Mouse (Mus musculus) urinary bladder, postnatal 25 days (tissue): ENCODE measurements around the gene Trp53bp1.
A peak's percentile ranks its signal among the peaks of the same experiment; 100 is the strongest.

Experiments
- DNase-seq: peaks from one replicate; pipeline ENCODE4 v3.0.0; 2022; ENCODE audit warnings: low spot score

The Trp53bp1 gene

GRCm38 (mm10) chr2:121271236-121271927 is at the start of gene Trp53bp1:
Trp53bp1 (minus strand) TSS chr2:121271407.
- DNase-seq, result peak; percentile 91

- DNase-seq, result no peak
Observed at GRCm38 (mm10) chr2:121316278-121316677, 45.1 kb upstream of the Trp53bp1 start.

- no peak for DNase-seq
Observed at GRCm38 (mm10) chr2:121308997-121309416, 37.8 kb upstream of the Trp53bp1 start.

DNA sequence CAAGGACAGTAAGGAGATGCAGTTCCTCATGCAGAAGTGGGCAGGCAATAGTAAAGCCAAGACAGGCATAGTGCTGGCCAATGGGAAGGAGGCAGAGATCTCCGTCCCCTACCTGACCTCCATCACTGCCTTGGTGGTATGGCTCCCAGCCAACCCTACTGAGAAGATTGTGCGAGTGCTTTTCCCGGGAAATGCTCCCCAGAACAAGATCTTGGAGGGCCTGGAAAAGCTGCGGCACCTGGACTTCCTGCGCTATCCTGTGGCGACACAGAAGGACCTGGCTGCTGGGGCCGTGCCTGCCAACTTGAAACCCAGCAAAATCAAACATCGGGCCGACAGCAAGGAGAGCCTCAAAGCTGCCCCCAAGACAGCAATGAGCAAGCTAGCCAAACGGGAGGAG is 28.8 kb upstream of the Trp53bp1 start:
- no peak for DNase-seq

- DNase-seq, result no peak
Observed at GRCm38 (mm10) chr2:121299471-121299870, 28.3 kb upstream of the Trp53bp1 start.

DNA sequence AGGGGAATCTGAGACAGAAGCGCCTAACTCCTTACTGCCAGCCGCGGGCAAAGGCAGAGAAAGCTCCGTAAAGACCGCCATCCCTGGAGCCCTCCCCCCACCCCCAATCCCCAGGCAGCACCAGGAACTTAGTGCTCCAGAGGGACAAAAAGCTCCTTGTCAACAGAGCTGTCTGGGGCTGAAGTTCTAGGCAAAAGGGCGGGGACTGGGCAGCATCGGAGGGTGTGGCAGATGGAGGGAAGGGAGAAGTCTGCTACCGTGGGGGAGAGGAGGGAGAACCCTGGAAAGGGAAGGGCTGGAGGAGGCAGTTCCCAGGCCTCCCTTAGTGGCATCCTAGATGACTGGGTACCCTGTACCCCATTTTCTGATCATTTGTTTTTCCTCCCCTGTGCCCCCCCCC is 26.9 kb upstream of the Trp53bp1 start:
- no peak for DNase-seq

- DNase-seq, result no peak
Observed at GRCm38 (mm10) chr2:121297701-121298100, 26.5 kb upstream of the Trp53bp1 start.

DNA sequence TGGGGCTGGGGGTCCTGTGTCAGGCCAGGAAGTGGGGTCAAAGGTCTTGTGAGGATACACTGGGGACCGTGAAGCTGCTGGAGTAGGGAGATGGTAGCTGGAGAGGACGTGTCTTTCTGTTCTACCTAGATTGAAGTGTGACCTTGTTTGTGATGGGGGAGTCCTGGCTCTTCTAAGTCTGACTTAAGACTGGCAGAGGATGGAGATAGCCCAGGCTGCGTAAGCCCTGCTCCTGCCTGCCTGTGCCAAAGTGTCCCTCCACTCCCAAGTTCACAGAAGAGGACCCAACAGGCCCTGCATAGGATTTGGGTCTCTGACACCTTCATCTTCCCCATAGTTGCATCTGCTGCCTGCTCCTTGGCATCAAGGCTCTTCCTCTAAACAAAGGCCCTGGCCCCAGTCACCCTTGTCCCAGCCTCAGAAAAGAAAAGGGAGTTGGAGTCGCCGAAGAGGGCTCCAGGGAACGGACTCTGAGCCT is 25.6 kb upstream of the Trp53bp1 start:
- DNase-seq, result no peak

- DNase-seq, result no peak
Observed at GRCm38 (mm10) chr2:121295608-121296571, 24.7 kb upstream of the Trp53bp1 start.

DNA sequence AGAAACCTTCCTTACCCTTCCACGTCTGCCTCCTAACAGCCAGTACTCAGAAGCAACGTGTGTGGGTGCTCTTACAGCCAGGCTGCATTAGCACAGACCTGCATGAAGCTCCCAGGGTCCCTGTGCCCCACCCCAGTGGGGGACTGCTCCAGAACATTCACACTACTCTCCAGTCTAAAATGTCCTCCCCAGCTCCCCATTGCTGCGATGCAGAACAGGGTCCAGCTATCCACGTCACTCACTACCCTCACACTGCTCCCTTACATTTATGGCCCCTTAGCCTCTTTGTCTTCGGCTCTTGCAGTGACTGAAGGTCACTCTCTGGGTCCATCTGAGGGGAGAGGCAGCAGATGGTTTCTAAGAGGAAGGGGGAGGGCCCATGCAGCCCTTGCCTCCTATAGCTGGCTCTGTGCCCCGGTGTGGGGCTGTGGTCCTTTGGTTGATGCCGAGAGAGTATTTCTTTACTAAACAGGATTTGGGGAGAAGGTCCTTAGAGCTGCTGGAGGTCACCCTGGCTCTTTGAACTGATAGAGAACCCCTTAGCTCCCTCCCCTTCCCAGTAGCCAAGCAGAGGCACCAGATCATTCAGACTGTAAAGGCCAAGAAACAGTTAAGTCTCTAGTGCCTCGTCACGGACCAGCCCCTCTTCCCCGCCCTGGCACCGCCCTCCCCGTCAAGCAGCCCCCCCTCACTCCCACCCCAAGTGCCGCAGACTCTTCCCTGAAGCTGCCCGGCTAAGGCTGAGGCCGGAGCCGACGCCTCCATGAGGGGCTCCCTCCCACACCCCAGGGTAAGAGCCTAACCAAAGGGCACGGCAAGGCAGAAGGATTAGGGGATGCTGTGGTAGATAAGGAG is 23.8 kb upstream of the Trp53bp1 start:
- DNase-seq, result peak; percentile 36

DNA sequence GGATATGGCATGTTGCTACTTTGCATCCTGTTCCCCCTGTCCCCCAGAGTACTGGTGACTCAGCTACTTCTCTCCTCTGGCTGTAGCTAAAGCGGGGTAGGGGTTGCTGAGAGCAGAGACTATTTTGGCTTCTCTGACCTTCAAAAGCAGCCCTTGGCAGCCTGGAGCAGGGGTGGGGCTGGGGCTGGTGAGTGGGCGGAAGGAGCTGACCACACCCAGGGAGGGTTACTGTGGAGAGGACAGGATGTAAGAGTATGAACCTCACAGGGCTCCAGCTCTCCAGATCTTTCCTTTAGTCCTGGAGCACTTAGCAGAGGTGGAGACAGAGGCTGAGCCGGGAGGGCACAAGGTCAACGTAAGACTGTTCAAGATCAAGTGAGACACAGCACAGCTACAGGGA is 23.0 kb upstream of the Trp53bp1 start:
- DNase-seq, result peak; percentile 31

DNA sequence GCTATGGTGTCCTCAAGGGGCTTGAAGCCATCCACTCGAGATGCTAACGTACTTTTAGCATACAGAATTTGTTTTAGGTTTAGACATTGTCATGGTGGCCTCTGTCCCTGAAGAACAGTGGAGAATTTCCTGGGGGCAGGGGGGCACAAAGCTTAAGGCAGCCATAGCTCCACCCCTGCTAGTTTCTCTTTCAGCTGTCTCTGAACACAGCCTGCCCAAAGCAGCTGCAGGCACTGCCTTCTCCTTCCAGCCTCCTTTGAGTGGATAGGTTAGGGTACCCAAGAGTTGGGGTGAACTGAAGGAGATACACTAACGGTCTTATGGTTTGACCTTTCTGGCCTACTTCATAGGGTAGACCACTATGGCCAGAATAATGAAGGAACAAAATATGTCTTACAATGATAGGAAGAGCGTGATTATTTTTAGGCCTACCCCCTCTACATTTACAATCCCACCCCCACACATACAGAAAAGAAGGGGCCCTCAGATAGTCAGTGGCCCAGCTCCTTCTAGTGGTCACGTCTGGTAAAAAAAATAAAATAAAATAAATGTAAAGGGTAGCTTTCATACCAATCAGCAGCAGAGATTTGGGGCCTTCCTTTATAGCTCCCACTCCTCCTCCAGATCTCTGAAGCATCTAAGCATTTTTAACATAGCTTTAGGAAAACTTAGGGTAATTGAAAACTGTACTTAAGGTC is 21.3 kb upstream of the Trp53bp1 start:
- DNase-seq, result no peak

DNA sequence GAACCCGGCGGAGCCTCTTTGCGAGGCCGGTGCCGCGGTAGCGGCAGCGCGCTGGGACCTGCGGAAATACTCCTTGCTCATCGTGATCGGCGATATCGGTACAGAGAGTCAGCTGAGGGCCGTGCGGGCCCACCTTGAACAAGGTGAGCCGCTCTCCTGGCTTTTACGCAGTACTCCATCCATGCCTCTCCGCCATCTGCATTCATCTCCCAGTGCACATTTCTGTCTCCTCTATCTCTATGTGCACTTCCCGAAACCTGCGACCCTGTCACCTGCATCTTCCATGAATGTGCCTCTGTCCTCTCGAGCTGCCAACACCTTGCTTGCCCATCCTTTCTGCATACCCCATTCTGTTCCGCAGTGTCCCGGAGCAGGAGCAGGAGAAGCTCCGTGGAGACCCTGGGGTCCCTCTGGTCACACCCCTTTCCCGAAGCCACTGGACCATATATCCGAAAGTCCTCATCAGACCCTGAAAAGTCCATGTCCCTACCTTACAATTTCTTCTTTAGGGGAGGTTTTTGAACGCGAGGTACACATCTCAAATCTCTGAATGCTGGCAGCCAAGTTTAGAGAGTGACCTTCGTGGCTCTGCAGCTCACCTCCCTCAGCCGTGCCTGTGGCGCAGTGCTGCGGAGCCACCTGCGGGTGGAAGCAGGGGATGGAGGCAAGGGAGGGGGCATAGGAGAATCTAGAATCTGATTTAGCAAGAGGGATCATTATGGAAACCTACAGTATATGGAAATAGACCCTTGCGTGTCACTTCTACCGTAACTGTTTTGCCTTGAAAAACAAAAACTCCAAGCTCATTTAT is 18.7 kb upstream of the Trp53bp1 start:
- no peak for DNase-seq

- peak; percentile 78 for DNase-seq
Observed at GRCm38 (mm10) chr2:121288901-121289729, 17.9 kb upstream of the Trp53bp1 start, which contains the start of gene Map1a. Map1a (plus strand) TSS chr2:121289600.

- no peak for DNase-seq
Observed at GRCm38 (mm10) chr2:121287850-121288249, 16.6 kb upstream of the Trp53bp1 start.

DNA sequence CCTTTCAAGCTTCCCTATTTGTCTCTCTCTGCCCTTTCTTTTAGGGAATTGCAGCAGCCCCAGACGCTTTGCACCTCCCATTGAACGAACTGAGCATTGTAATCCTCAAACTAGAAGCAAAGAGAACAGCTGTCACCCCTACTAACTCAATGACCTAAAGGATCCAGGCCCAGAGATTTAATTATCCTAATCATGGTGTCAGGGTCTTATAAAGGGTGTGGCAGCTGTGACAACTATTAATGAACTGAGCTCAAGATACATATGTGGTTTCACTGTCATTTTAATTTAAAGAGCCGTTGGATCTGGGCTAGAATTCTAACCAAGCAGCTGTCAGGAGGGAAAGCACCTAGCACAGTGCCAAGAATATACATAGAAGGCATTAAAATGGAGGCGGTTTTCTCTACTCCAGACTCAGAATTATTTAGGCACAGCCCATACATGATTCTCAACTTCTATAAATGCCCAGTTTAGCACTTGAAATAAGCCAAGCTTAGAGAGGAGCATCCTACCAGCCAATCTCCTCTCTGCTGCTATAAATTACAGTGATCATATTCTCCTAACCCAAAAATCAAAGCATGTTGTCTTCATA is 815 bp upstream of the Trp53bp1 start:
- no peak for DNase-seq

DNA sequence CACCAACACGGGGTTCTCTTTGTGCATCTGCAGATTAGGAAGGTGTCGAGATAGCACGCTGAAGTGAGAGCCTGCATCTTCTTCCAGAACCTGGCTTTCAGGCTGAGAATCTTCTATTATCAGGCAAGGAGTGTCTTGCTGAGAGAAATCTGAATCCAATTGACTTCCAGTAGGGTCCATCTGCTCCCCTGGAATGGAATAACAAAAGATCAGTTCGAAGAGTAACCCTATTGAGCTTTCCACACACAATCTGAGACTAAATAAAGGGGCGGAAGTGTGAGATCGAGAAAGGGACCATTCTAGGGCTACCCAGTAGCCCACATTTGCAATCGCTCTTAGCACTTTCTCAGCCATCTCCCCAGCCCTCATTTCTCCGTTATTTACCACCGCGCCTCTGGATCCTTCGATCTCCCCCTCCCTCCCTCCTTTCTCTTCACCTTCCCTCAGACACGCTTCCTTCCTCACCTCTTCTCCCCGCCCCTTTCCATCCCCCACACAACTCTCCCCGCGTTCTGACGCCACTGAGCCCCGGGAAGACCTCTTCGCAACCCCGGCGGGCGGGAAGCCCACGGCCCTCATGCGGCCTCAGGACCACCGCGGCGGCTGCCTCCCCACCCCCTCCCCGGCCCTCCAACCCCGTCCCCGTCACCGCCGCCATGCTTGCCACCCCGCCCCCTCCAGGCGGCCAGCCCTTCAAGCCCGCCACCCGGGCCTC is 529 bp downstream of the Trp53bp1 start:
- DNase-seq, result no peak

- no peak for DNase-seq
Observed at GRCm38 (mm10) chr2:121268446-121268845, 2.8 kb downstream of the Trp53bp1 start.
